Mouse (Mus musculus) small intestine, adult 2 months (tissue): ENCODE measurements around the gene Fzr1.
A peak's percentile ranks its signal among the peaks of the same experiment; 100 is the strongest.

Source experiments
- CTCF ChIP-seq: fragments of 200-500 bp; IDR thresholded peaks from 2 replicates; pipeline ENCODE4 v1.5.1; 2012; ENCODE audit warnings: low read depth, mild to moderate bottlenecking, control low read depth, inconsistent platforms, low read length, moderate library complexity, mixed read lengths; ENCODE audit not compliant: insufficient replicate concordance, insufficient read length; ENCODE audit errors: extremely low read depth
- POLR2A ChIP-seq: fragments of 200-500 bp; IDR thresholded peaks from 2 replicates; pipeline ENCODE4 v1.6.1; 2012; ENCODE audit warnings: low read depth, mild to moderate bottlenecking, control low read depth, inconsistent platforms, low read length, moderate library complexity

DNA sequence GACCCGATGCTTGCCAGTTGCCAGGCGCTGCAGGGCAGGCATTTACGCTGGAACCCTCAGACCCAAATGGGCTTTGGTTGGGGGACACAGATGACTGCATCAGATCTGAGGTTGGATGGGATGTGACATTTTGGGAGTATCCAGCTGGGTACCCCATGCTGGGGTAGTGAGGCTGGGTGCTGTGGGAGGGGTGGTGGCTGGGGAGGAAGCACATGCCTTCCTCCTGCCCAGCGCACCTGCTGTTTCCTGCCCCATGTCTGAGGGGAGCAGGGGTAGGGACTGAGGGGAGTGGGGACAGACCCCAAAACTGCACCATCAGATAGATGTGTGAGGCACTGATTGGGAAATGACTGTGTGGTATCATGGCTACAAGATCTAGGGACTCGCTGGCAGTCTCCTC lies 18.4 kb upstream of the Fzr1 start:
- TF ChIP-seq CTCF (no peak), POLR2A (0 out of 2 replicates have a peak, but pooled peaks have one; percentile 18)
